8 mouse cellular contexts compared by ENCODE assay signal in genomic region chr3:154467581-154468374, GRCm38 (mm10).
A peak's percentile ranks its signal among the peaks of the same experiment; 100 is the strongest.
DNase-seq lines count a peak whose midpoint lies in the region; ATAC-seq lines count a peak whose summit lies in the region.

No protein-coding gene starts in this region.

- ATAC-seq in midbrain, embryonic 11.5 days (ENCODE audit: low FRiP score) = no peak
- no peak for ATAC-seq in heart, embryonic 14.5 days (ENCODE audit: insufficient number of reproducible peaks, insufficient read depth, low FRiP score, low read depth)

- H3K36me3 ChIP-seq in midbrain, embryonic 11.5 days (ENCODE audit: control insufficient read depth, insufficient read depth, low read length) = no peaks in the 10 kb centered on the region
- no peaks in the 10 kb centered on the region for H3K36me3 ChIP-seq in midbrain, embryonic 10.5 days
- H3K36me3 ChIP-seq in heart, embryonic 14.5 days (ENCODE audit: control insufficient read depth, insufficient read depth, low read length) = no peaks in the 10 kb centered on the region

- H3K27ac ChIP-seq in midbrain, embryonic 11.5 days (ENCODE audit: low read depth, low read length) = no peak overlapping the region
- H3K27ac ChIP-seq in midbrain, embryonic 10.5 days (replicated peaks) = no peak overlapping the region
- peak overlapping the region in 1 of 2 experiments; percentile 38; a peak in 1 of 4 replicates for H3K27ac ChIP-seq in heart, embryonic 14.5 days (replicated peaks in 1 of 2; ENCODE audit: control insufficient read depth in 1 of 2, insufficient read depth in 1 of 2, low read depth in 2 of 2, low read length in 2 of 2)

- peaks cover 4% of the 10 kb centered on the region; the same call in 1 of the 2 replicates for H3K4me1 ChIP-seq in midbrain, embryonic 11.5 days (ENCODE audit: control insufficient read depth, insufficient read depth, low read length)
- peaks cover 8% of the 10 kb centered on the region; the same call in 1 of the 2 replicates for H3K4me1 ChIP-seq in midbrain, embryonic 10.5 days
- peaks cover 0 to 10% of the 10 kb centered on the region in 2 experiments; a peak in 1 of 4 replicates for H3K4me1 ChIP-seq in heart, embryonic 14.5 days (ENCODE audit: control insufficient read depth in 2 of 2, insufficient read depth in 2 of 2, low read length in 2 of 2)

- no peak overlapping the region for H3K4me3 ChIP-seq in midbrain, embryonic 11.5 days (ENCODE audit: low read depth, low read length)
- H3K4me3 ChIP-seq in midbrain, embryonic 10.5 days = no peak overlapping the region
- peak overlapping the region; percentile 28 to 32 for H3K4me3 ChIP-seq in heart, embryonic 14.5 days (ENCODE audit: control insufficient read depth in 1 of 2, insufficient read depth in 1 of 2, low read depth in 1 of 2, low read length in 2 of 2)

- H3K9ac ChIP-seq in midbrain, embryonic 11.5 days (ENCODE audit: low read length) = no peak overlapping the region
- H3K9ac ChIP-seq in heart, embryonic 14.5 days (ENCODE audit: low read length) = no peak overlapping the region; the same call in 1 of the 2 replicates

- H3K4me2 ChIP-seq in midbrain, embryonic 11.5 days = no peak overlapping the region
- peak overlapping the region; percentile 65 for H3K4me2 ChIP-seq in heart, embryonic 14.5 days (ENCODE audit: low read length)

- no peaks in the 10 kb centered on the region for H3K27me3 ChIP-seq in midbrain, embryonic 11.5 days (ENCODE audit: control insufficient read depth, insufficient read depth, low read length)
- H3K27me3 ChIP-seq in midbrain, embryonic 10.5 days (ENCODE audit: low read depth, poor library complexity, severe bottlenecking) = no peaks in the 10 kb centered on the region
- H3K27me3 ChIP-seq in heart, embryonic 14.5 days (ENCODE audit: control insufficient read depth, insufficient read depth, low read length) = no peaks in the 10 kb centered on the region

- 54% methylated on average over 13 of the region's 13 CpGs for WGBS in midbrain, embryonic 11.5 days
- WGBS in midbrain, embryonic 10.5 days = 71% methylated on average over 13 of the region's 13 CpGs
- WGBS in heart, embryonic 14.5 days = 18% methylated on average over 13 of the region's 13 CpGs

- no peaks in the 10 kb centered on the region for H3K9me3 ChIP-seq in midbrain, embryonic 11.5 days (ENCODE audit: control insufficient read depth, low read length)
- H3K9me3 ChIP-seq in midbrain, embryonic 10.5 days (replicated peaks) = no peaks in the 10 kb centered on the region
- H3K9me3 ChIP-seq in heart, embryonic 14.5 days (ENCODE audit: control insufficient read depth, low read length) = no peaks in the 10 kb centered on the region; the same call in 1 of the 2 replicates

- DNase-seq in cerebellum, adult 9-10 months = peak; percentile 6
- DNase-seq in cerebellum, adult 11-12 months = no peak
- peak; percentile 72 for DNase-seq in midbrain, embryonic 11.5 days (ENCODE audit: low spot score, missing footprints)
- no peak for DNase-seq in midbrain, embryonic 10.5 days (ENCODE audit: low spot score)
- peak; percentile 30 for DNase-seq in layer of hippocampus, postnatal 36 days
- DNase-seq in retina, embryonic 14.5 days (ENCODE audit: low spot score) = peak; percentile 75
- DNase-seq in thymus, adult 18-20 months = no peak

Comparison
In these comparisons a context has a peak if more than half of its experiments do, and no peak if none do; other contexts are left out.
1. DNase-seq: peak in cerebellum, adult 9-10 months (single experiment), midbrain, embryonic 11.5 days (single experiment), layer of hippocampus, postnatal 36 days (2 of 2) and retina, embryonic 14.5 days (single experiment); none in cerebellum, adult 11-12 months (single experiment), midbrain, embryonic 10.5 days (single experiment) and thymus, adult 18-20 months (0 of 2).
2. H3K4me3 ChIP-seq: peak in heart, embryonic 14.5 days (2 of 2); none in midbrain, embryonic 11.5 days (single experiment) and midbrain, embryonic 10.5 days (single experiment).